Mouse (Mus musculus): Measurements from ENCODE around the gene 4930522H14Rik.

GRCm38 (mm10) chr4:109504885-109505284, 26.2 kb downstream of the 4930522H14Rik start:
- TF ChIP-seq CTCF (IDR thresholded peaks at IDR 0.05; ENCODE audit: low read depth) = peak; percentile 92
- TF ChIP-seq EP300 (optimal IDR thresholded peaks at IDR 0.05) = no peak
